Mouse (Mus musculus): ENCODE measurements around the gene Nrarp. TPM values are rescaled to one million over a fixed set of nuclear protein-coding genes. Genes with fewer than 3 reads are reported as not detected.

The Nrarp gene
- polyA plus RNA-seq, 1 experiment, result 46.0 TPM

DNA sequence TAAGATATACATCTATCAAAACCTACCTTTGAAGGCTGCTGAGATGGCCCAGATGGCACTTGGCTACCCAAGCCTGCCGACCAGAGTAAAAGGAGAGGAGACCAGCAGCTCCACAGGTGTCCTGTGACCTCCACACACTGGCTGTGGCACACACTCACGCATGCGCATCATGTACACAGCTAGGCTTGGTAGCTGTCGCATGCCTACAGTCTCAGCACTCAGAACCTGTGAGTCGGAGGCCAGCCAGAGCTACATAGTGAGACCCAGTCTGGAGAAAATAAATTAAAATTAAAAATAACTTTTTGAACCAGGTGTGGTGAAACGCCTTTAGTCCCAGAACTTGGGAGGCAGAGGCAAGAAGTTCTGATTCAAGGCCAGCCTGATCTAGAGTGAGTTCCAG, 7.3 kb downstream of the Nrarp start:
- 89% methylated on average over 6 of the region's 6 CpGs for WGBS
- Histone ChIP-seq H3K4me3 (replicated peaks; ENCODE audit: extremely low read depth, low read depth, low read length) (no peak overlapping the region), H3K4me1 (ENCODE audit: control insufficient read depth, insufficient read depth, low read length) (no peaks in the 10 kb centered on the region)
- no peak for DNase-seq
- TF ChIP-seq CTCF (IDR thresholded peaks at IDR 0.05; ENCODE audit: insufficient read depth, low read length), result no peak
- TF ChIP-seq POLR2A (IDR thresholded peaks at IDR 0.05; ENCODE audit: borderline replicate concordance, extremely low read depth, low read depth, low read length), result no peak

DNA sequence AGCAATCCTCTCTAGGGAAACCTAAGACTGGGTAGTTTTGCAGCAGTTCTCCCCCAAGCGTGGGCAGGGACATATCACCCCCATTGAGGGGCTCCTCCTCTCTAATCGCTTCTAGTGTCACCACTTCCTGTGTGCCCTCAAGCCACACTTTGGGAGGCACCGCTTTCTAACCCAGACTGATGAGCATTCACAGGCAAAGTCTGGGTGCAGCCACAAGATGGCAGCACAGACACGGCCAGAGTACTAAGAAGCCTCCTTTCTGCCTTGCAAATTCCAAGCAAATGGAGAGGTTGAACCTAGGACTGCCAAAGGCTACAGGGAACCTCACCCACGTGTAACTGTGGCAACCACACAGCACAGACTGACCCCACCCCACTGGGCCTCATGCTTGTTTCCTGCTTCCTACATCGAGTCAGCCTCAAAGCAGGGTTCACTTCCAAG, 12.8 kb downstream of the Nrarp start:
- under 1% methylated on average over 6 of the region's 6 CpGs for WGBS
- peak; percentile 80 for DNase-seq
- Histone ChIP-seq H3K4me3 (replicated peaks; ENCODE audit: extremely low read depth, low read depth, low read length) (no peak overlapping the region), H3K4me1 (ENCODE audit: control insufficient read depth, insufficient read depth, low read length) (peaks cover 26% of the 10 kb centered on the region)
- TF ChIP-seq CTCF (IDR thresholded peaks at IDR 0.05; ENCODE audit: insufficient read depth, low read length) (peak; percentile 93), POLR2A (IDR thresholded peaks at IDR 0.05; ENCODE audit: borderline replicate concordance, extremely low read depth, low read depth, low read length) (0 out of 2 replicates have a peak, but pooled peaks have one; percentile 18)

DNA sequence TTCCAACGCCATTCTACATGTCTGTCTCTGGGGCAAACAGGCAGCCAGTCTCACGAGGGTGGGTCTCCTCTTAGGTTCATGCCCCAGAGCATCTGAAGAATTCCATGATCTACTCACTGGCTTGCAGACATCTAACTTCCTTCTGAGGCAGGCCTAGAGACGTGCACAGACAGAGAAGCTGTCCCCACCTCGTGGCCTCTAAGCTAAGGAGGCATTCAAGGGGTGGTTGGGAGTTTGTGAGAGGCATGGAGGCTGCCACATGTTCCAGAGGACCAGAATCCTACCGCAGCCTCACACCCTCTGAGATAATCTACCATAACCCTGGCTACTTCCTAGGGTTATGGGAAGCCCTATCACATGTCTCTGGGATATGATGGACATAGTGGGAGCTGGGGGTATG, 13.4 kb downstream of the Nrarp start:
- 63% methylated on average over 5 of the region's 5 CpGs for WGBS
- DNase-seq, result no peak
- Histone ChIP-seq H3K4me1 (ENCODE audit: control insufficient read depth, insufficient read depth, low read length) (peaks cover 26% of the 10 kb centered on the region), H3K4me3 (replicated peaks; ENCODE audit: extremely low read depth, low read depth, low read length) (no peak overlapping the region)
- TF ChIP-seq CTCF (IDR thresholded peaks at IDR 0.05; ENCODE audit: insufficient read depth, low read length) (no peak), POLR2A (IDR thresholded peaks at IDR 0.05; ENCODE audit: borderline replicate concordance, extremely low read depth, low read depth, low read length) (no peak)

DNA sequence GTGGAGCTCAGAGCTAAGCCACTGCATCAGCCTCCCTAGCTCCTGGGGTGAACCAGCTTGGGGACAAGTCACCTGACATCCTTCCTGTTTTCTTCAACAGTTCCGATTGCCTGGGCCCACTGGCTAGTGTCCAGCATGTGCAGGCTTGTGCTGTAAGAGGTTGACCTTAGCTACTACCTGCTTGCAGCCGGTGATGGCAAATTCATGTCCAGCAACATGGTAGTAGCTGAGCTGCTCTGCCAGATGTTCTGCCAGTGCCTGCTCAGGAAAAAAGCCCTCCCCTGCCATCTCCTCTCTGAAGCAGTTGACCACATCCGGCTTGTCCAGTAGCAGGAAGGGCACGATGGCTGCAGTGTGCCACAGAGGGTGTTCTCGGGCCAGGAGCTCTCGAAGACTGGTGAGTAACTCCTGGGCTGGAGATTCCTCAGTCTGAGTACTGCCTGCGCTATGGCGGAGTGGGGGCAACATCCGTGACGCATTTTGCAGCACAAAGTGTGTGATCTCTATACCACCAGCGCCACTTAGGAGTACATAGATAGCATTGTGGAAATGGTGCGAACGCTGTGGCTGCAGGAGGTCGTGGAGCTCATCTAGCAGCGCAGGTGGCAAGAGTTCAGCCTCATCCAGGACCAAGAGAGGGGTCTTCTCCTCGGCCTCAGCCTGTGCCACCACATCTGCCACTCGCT, 14.1 kb downstream of the Nrarp start:
- 52% methylated on average over 17 of the region's 17 CpGs for WGBS
- Histone ChIP-seq H3K4me3 (replicated peaks; ENCODE audit: extremely low read depth, low read depth, low read length) (peak overlapping the region; percentile 4), H3K4me1 (ENCODE audit: control insufficient read depth, insufficient read depth, low read length) (peaks cover 26% of the 10 kb centered on the region)
- DNase-seq, result peak; percentile 29
- 0 out of 2 replicates have a peak, but pooled peaks have one; percentile 28 for TF ChIP-seq POLR2A (IDR thresholded peaks at IDR 0.05; ENCODE audit: borderline replicate concordance, extremely low read depth, low read depth, low read length)
- no peak for TF ChIP-seq CTCF (IDR thresholded peaks at IDR 0.05; ENCODE audit: insufficient read depth, low read length)

DNA sequence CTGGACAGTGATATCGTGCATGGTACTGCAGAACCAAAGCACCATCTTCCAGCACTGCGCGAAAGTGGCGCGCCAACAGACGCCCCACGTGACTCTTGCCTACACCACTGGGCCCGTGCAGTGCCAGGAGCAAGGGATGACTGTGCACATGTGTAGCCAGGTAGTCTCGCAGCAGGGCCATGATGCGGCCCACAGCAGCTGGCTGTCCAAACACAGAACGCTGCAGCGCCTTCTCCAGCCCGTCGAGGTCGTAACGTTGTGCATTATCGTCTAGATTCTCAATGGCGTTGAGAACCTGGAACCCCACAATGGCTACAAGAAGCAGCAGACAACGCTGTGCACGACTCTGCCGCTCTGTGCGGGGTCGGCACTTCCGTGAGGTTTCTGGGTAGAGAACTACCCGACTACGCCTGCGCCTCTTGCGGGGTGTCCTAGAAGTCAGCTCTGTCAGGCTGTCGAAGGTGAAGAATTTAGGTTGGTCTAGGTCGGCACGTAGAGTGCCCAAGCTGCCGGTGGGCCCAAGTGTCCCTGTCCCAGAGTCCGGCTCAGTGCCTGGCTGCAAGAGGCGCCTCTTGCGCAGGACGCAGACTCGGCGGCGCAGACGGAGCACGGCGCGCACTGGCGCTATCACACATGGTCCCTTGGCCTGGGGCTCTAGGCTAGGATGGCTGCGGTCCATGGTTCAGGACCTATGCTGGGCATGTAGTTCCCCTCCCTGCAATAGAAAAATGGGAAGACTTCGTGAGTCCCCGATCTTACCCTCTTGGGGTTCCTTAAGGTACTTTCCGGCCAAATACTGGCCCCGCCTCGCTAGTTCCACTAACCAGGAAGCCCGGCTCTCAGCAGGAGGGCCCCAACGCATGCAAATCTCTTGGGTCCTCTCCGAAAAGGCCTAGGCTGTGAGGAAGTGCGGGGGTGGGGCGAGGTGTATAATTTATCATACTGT, 14.9 kb downstream of the Nrarp start:
- peak overlapping the region; percentile 61 for H3K4me3 ChIP-seq (replicated peaks; ENCODE audit: extremely low read depth, low read depth, low read length)
- DNase-seq, result peak; percentile 72
- TF ChIP-seq POLR2A (IDR thresholded peaks at IDR 0.05; ENCODE audit: borderline replicate concordance, extremely low read depth, low read depth, low read length) (no peak), CTCF (IDR thresholded peaks at IDR 0.05; ENCODE audit: insufficient read depth, low read length) (no peak)
- H3K4me1 ChIP-seq (ENCODE audit: control insufficient read depth, insufficient read depth, low read length), result peaks cover 26% of the 10 kb centered on the region
- 22% methylated on average over 55 of the region's 55 CpGs for WGBS

DNA sequence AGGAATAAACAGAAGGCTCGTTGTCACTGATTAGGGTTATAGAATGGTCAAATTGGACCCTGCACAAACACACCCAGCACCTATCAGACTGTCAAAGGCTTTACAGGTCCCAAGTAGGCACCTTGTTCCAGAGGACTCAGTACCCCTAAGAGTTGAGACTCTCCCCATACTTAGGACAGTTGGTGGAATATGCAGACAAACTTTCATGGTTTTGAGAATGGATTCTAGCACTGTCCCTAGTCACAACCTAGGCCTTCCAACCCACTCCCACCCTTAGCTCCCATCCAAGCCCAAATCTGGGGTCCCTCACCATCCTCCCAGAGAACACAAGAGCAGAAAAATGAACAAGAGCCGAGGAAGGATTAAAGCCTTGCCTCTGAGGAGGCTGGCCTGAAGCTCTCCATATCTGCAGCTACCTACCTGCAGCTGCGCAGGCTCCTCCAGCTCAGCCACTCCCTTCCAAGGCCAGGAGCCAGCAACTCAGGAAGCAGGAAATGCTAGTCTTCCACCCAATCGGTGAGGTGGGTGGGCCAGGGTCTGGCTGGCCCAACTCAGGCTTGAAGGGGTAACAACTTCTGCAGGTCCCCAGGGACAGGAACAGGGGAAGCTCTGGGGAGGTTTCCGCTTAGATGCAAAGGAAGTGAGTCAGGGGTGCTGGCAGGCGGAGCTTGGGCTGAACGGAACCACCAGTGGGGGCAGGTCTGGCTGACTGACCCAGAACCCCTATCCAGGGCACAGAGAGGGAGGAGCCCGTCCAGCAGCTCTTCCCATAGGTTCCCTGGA, 15.8 kb downstream of the Nrarp start, which contains the start of gene Tor4a:
Gene Tor4a (minus strand): TSS at position 715 of the 783 bp plus-strand sequence.
- TF ChIP-seq POLR2A (IDR thresholded peaks at IDR 0.05; ENCODE audit: borderline replicate concordance, extremely low read depth, low read depth, low read length) (peak; percentile 79; the same call in 1 of the 2 replicates), CTCF (IDR thresholded peaks at IDR 0.05; ENCODE audit: insufficient read depth, low read length) (no peak)
- Histone ChIP-seq H3K4me3 (replicated peaks; ENCODE audit: extremely low read depth, low read depth, low read length) (peak within 1 kb of the TSS; percentile 61), H3K4me1 (ENCODE audit: control insufficient read depth, insufficient read depth, low read length) (peaks cover 26% of the 10 kb centered on the region)
- DNase-seq, result peak; percentile 83
- WGBS, result 6% methylated on average over 8 of the region's 8 CpGs

DNA sequence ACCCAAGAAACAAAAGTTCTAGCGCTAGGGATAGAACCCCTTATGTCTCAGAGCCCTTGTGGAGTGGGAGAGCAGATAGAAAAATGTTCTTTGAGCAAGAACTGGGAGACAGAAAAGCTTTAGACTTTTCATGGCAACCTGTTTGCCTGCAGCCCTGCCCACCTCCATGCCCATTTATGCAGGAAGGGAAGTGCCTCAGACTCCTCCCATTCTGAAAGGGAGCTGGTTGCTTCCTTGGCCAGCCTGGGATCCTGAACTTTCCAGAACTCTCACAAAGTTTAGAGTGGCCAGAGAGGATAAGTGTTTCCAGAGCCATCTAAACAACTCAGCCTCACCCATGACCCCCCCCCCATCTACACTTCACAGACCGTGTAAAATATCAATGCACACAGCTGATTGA, 16.6 kb downstream of the Nrarp start:
- TF ChIP-seq POLR2A (IDR thresholded peaks at IDR 0.05; ENCODE audit: borderline replicate concordance, extremely low read depth, low read depth, low read length), result no peak
- TF ChIP-seq CTCF (IDR thresholded peaks at IDR 0.05; ENCODE audit: insufficient read depth, low read length), result no peak
- 16% methylated on average over 2 of the region's 2 CpGs for WGBS
- DNase-seq, result no peak
- Histone ChIP-seq H3K4me1 (ENCODE audit: control insufficient read depth, insufficient read depth, low read length) (peaks cover 26% of the 10 kb centered on the region), H3K4me3 (replicated peaks; ENCODE audit: extremely low read depth, low read depth, low read length) (peak overlapping the region; percentile 61)

DNA sequence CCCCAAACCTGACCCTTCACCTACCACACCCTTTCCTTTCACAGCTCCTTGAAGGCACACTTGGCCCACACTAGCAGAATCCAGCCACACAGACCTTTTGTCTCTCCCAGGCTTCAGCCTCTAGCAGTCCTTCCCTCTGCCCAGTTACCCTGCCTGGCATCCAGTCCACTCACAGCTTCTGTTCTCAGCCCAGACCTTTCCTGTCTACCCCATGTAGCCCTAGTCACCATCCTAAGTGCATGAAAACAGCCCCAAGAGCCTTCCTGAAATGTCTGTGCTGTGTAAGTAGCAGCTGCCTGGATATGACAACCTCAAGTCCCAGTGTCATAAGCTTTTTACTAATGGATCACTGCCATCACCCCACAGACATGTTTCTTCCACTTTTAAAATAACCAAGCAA, 17.4 kb downstream of the Nrarp start:
- TF ChIP-seq CTCF (IDR thresholded peaks at IDR 0.05; ENCODE audit: insufficient read depth, low read length) (no peak), POLR2A (IDR thresholded peaks at IDR 0.05; ENCODE audit: borderline replicate concordance, extremely low read depth, low read depth, low read length) (no peak)
- Histone ChIP-seq H3K4me3 (replicated peaks; ENCODE audit: extremely low read depth, low read depth, low read length) (no peak overlapping the region), H3K4me1 (ENCODE audit: control insufficient read depth, insufficient read depth, low read length) (peaks cover 26% of the 10 kb centered on the region)
- DNase-seq, result no peak

DNA sequence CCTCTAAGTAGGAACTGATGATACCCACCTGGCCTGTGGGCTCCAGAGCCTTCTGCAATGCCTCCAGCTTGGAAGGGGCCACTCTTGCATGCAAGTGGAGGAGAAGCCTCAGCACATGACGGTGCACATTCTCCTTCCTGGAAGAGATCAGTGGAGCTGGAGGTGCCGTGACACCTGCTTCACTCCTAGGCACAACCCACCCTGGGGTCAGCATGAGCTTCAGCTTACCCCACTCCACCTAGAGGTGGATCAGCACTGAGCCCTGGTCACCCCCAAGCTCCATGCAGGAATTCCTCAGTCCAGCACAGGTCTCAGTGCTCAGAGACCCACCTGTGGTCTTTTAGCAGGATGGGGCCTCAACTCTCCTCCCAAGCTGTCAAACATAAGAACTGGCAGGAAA, 20.1 kb downstream of the Nrarp start:
- 89% methylated on average over 2 of the region's 2 CpGs for WGBS
- TF ChIP-seq POLR2A (IDR thresholded peaks at IDR 0.05; ENCODE audit: borderline replicate concordance, extremely low read depth, low read depth, low read length) (no peak), CTCF (IDR thresholded peaks at IDR 0.05; ENCODE audit: insufficient read depth, low read length) (no peak)

More for the DNA sequence above, 20.1 kb downstream of the Nrarp start:
- no peak for DNase-seq
- Histone ChIP-seq H3K4me1 (ENCODE audit: control insufficient read depth, insufficient read depth, low read length) (peaks cover 5% of the 10 kb centered on the region; the same call in 1 of the 2 replicates), H3K4me3 (replicated peaks; ENCODE audit: extremely low read depth, low read depth, low read length) (no peak overlapping the region)
